13 mouse cellular contexts compared by ENCODE assay signal in the genomic region with DNA sequence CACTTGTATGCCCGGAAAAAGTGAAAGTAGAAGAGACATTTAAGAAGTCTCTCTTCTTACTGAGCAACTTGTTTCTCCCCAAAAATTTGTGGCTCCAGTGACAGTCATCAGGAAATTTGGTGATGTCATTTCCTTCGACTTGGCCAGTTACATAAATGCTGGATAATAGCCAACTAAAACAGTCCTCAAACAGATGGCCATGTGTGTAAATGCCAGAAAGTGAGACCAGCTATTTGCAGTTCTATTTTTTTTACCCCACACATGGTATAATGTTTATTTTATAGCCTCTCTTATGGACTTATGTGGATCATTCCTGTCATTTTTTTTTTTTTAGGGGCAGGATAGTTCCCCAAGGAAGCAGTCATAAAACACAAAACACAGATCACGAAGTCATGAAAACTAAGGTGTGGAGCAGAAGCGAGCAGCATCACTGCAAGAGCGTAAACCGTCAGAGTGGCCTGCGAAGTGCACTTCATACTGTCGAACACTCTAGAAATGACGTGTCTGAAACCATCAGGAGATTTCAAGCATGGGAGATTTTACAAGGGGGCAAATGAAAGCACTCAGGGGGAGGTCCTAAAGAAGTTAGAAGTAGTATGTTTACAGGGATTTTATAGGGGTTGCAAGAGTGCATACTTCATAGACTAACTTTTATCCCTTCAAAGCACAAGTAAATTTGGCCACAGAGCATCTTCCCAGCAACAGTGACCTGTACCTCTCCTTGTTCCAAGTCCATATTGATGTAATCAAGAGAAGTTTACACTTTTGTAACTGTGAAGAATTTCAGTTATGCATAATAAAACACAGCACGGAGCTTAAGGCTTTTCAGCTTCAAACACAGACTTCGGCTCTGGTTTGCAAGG. TPM values are rescaled to one million over a fixed set of nuclear protein-coding genes. Genes with fewer than 3 reads are reported as not detected.
A peak's percentile ranks its signal among the peaks of the same experiment; 100 is the strongest.
DNase-seq lines count a peak whose midpoint lies in the region; ATAC-seq and TF ChIP-seq lines count a peak whose summit lies in the region.
"Had no signal": no experiment of that assay in that cellular context is flagged by ENCODE, and none has a peak within 500 bp of the region (broad histone marks: within the 10 kb centered on the region; RNA-seq: fewer than 3 reads in every experiment).

No protein-coding gene starts in this region.

- intact Hi-C loops in left cerebral cortex, postnatal 10 days (cut with DNase I): no loop called here

- no peaks in the 10 kb centered on the region for H3K36me3 ChIP-seq in lung, embryonic 15.5 days
- H3K36me3 ChIP-seq in liver, postnatal 0 days (replicated peaks; ENCODE audit: insufficient read depth, low read length): no peaks in the 10 kb centered on the region
- H3K36me3 ChIP-seq: midbrain, embryonic 13.5 days had no signal

- WGBS in lung, embryonic 15.5 days: 17% methylated on average over 11 of the region's 11 CpGs
- WGBS in lung, adult 2 months: 31% methylated on average over 11 of the region's 11 CpGs
- 67% methylated on average over 11 of the region's 11 CpGs for WGBS in liver, postnatal 0 days (ENCODE audit: insufficient replicate concordance)

- H3K9me3 ChIP-seq in lung, embryonic 15.5 days: no peaks in the 10 kb centered on the region
- H3K9me3 ChIP-seq in liver, postnatal 0 days (ENCODE audit: low read length): no peaks in the 10 kb centered on the region
- H3K9me3 ChIP-seq: midbrain, embryonic 13.5 days had no signal

- peak; percentile 5 for DNase-seq in cerebellum, adult 9-10 months
- no peak for DNase-seq in cerebellum, adult 11-12 months
- no peak for DNase-seq in lung, adult 2 months
- peak; percentile 30 for DNase-seq in heart, postnatal 4 days
- DNase-seq in left cerebral cortex, postnatal 10 days (ENCODE audit: extremely low spot score in 1 of 2, low spot score in 2 of 2): no peak
- no peak for DNase-seq in liver, postnatal 0 days
- DNase-seq in adrenal gland, postnatal 25 days: no peak
- DNase-seq: cerebellum, adult 8-10 months; gastrocnemius, postnatal 25 days; right cerebral cortex, adult 18-20 months; thymus, postnatal 4 days had no signal

- ATAC-seq in lung, embryonic 15.5 days (ENCODE audit: borderline replicate concordance, extremely low read depth, low FRiP score, low TSS enrichment): peak; percentile 64; the same call in 1 of the 2 replicates
- no peak for ATAC-seq in liver, postnatal 0 days
- ATAC-seq: midbrain, embryonic 13.5 days had no signal

- H3K9ac ChIP-seq in lung, embryonic 15.5 days: no peak overlapping the region
- H3K9ac ChIP-seq in liver, postnatal 0 days (replicated peaks): no peak overlapping the region
- H3K9ac ChIP-seq: midbrain, embryonic 13.5 days had no signal

- no peak overlapping the region for H3K4me3 ChIP-seq in lung, embryonic 15.5 days
- H3K4me3 ChIP-seq in lung, adult 2 months (replicated peaks; ENCODE audit: extremely low read depth, low read depth, low read length): no peak overlapping the region
- no peak overlapping the region for H3K4me3 ChIP-seq in liver, postnatal 0 days (ENCODE audit: low read depth, low read length)
- H3K4me3 ChIP-seq: midbrain, embryonic 13.5 days had no signal

- TF ChIP-seq EP300 in liver, postnatal 0 days (IDR thresholded peaks at IDR 0.05; ENCODE audit: low read depth): no peak

- no peak overlapping the region; the same call in 1 of the 2 replicates for H3K4me2 ChIP-seq in lung, embryonic 15.5 days
- H3K4me2 ChIP-seq in liver, postnatal 0 days (ENCODE audit: low read depth, low read length): no peak overlapping the region
- H3K4me2 ChIP-seq: midbrain, embryonic 13.5 days had no signal

- H3K27me3 ChIP-seq in lung, embryonic 15.5 days: no peaks in the 10 kb centered on the region
- no peaks in the 10 kb centered on the region for H3K27me3 ChIP-seq in liver, postnatal 0 days (ENCODE audit: insufficient read depth, low read length)
- H3K27me3 ChIP-seq: midbrain, embryonic 13.5 days had no signal

- peak overlapping the region; percentile 50; the same call in 1 of the 2 replicates for H3K27ac ChIP-seq in lung, embryonic 15.5 days
- no peak overlapping the region for H3K27ac ChIP-seq in liver, postnatal 0 days (ENCODE audit: low read depth)
- H3K27ac ChIP-seq: midbrain, embryonic 13.5 days had no signal

- peaks cover 23% of the 10 kb centered on the region for H3K4me1 ChIP-seq in lung, embryonic 15.5 days
- peaks cover 7% of the 10 kb centered on the region for H3K4me1 ChIP-seq in lung, adult 2 months (ENCODE audit: control insufficient read depth, insufficient read depth, low read length)
- no peaks in the 10 kb centered on the region for H3K4me1 ChIP-seq in liver, postnatal 0 days (ENCODE audit: insufficient read depth)
- H3K4me1 ChIP-seq: midbrain, embryonic 13.5 days had no signal

- no peak for TF ChIP-seq CTCF in lung, adult 2 months (IDR thresholded peaks at IDR 0.05; ENCODE audit: insufficient read depth, low read length)
- TF ChIP-seq CTCF in liver, postnatal 0 days (IDR thresholded peaks at IDR 0.05; ENCODE audit: low read depth): no peak

- TF ChIP-seq POLR2A in lung, adult 2 months (IDR thresholded peaks at IDR 0.05; ENCODE audit: borderline replicate concordance, extremely low read depth, low read depth, low read length): no peak

RNA-seq across cellular contexts. Expression of gene Dab2, which starts 20.8 kb away (rescaled TPM):
- polyA plus RNA-seq in lung, embryonic 15.5 days (2015; fragmentation: Nextera tagmentation; extraction: Ambion mirVana): 26.9 and 28.6 TPM in 2 replicates
- 33.7 and 43.4 TPM in 2 replicates for polyA plus RNA-seq in lung, adult 2 months (2012; rRNA removed)
- total RNA-seq in heart, postnatal 4 days (2021): 10 to 100 TPM; 45.2 to 49.0 TPM
- 10 to 100 TPM; 17.0 to 26.1 TPM for total RNA-seq in left cerebral cortex, postnatal 10 days (2021)
- polyA plus RNA-seq in liver, postnatal 0 days (2015; fragmentation: Nextera tagmentation; extraction: Ambion mirVana): 9.1 and 10.8 TPM in 2 replicates
- total RNA-seq in adrenal gland, postnatal 25 days (2021): 416 and 485 TPM in 2 replicates

Comparison
In these comparisons a context has a peak if more than half of its experiments do, and no peak if none do; other contexts are left out.
1. DNase-seq: peak in cerebellum, adult 9-10 months (single experiment) and heart, postnatal 4 days (single experiment); none in cerebellum, adult 11-12 months (single experiment), lung, adult 2 months (single experiment), left cerebral cortex, postnatal 10 days (0 of 2), liver, postnatal 0 days (single experiment) and adrenal gland, postnatal 25 days (single experiment).